Mouse (Mus musculus) E14TG2a.4 (cell line): Measurements from ENCODE around the gene Ctf2.

Experiments
- CTCF ChIP-seq: conservative IDR thresholded peaks from 2 replicates; pipeline ENCODE4 v1.5.1; 2014; ENCODE audit warnings: low read length
- POU5F1 ChIP-seq: IDR thresholded peaks from 2 replicates; pipeline ENCODE4 v1.6.1; 2014; ENCODE audit warnings: low read length, borderline replicate concordance

DNA sequence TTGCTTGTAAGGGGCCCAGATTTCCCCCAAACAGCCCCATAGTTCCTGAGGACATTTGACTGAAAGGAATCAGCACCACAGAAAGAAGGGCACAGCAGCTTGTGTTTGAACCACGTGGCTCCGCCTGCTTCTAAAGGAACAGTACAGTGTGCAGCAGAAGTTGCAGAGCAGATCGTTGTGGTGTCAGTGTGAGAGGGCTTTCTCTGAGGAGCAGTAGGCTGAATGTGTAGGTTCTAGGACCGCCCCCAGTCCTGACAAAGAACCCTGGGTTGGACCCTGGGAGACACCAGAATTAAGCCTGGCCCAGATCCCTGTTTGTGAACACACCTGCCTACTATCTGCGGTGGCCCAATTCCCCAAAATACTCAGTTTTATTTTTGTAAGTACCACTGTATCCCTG, 39.3 kb upstream of the Ctf2 start:
- no peak for TF ChIP-seq CTCF
- TF ChIP-seq POU5F1: no peak
